Mouse (Mus musculus) kidney, adult 18-20 months (tissue): ENCODE measurements around the gene Mta1.

Experiments used
- DNase-seq: peaks from one replicate; pipeline ENCODE4 v3.0.0; 2021

Mta1 gene

GRCm38 (mm10) chr12:113136492-113137020 is 38.5 kb downstream of the Mta1 start:
- no peak for DNase-seq

- DNase-seq: no peak
Observed at GRCm38 (mm10) chr12:113137260-113138213, 39.5 kb downstream of the Mta1 start.

- no peak for DNase-seq
Observed at GRCm38 (mm10) chr12:113138291-113138690, 40.2 kb downstream of the Mta1 start.

GRCm38 (mm10) chr12:113138901-113139864 is 41.1 kb downstream of the Mta1 start:
- DNase-seq: peak; percentile 54

- peak; percentile 91 for DNase-seq
Observed at GRCm38 (mm10) chr12:113139908-113140615, 42.0 kb downstream of the Mta1 start, which contains the start of gene Crip2. TSS of gene Crip2 (plus strand) at chr12:113140236.

- DNase-seq: peak; percentile 58
Observed at GRCm38 (mm10) chr12:113140616-113141411, 42.7 kb downstream of the Mta1 start.

- DNase-seq: peak; percentile 67
Observed at GRCm38 (mm10) chr12:113141531-113141973, 43.5 kb downstream of the Mta1 start.

GRCm38 (mm10) chr12:113142021-113142975 is 44.2 kb downstream of the Mta1 start:
- peak; percentile 76 for DNase-seq

- DNase-seq: peak; percentile 22
Observed at GRCm38 (mm10) chr12:113143164-113143563, 45.1 kb downstream of the Mta1 start.

GRCm38 (mm10) chr12:113144001-113144756 is 46.1 kb downstream of the Mta1 start:
- DNase-seq: peak; percentile 62

GRCm38 (mm10) chr12:113144886-113145285 is 46.8 kb downstream of the Mta1 start:
- no peak for DNase-seq

- no peak for DNase-seq
Observed at GRCm38 (mm10) chr12:113145591-113145990, 47.5 kb downstream of the Mta1 start.

- DNase-seq: peak; percentile 90
Observed at GRCm38 (mm10) chr12:113146112-113147057, 48.3 kb downstream of the Mta1 start, which contains the start of gene Crip1. TSS of gene Crip1 (plus strand) at chr12:113146316.

GRCm38 (mm10) chr12:113147481-113147880 is 49.4 kb downstream of the Mta1 start:
- no peak for DNase-seq

GRCm38 (mm10) chr12:113148381-113149035 is 50.4 kb downstream of the Mta1 start:
- no peak for DNase-seq

- no peak for DNase-seq
Observed at GRCm38 (mm10) chr12:113149341-113149740, 51.3 kb downstream of the Mta1 start.

GRCm38 (mm10) chr12:113149896-113150295 is 51.8 kb downstream of the Mta1 start:
- DNase-seq: no peak
